Mouse (Mus musculus): Measurements from ENCODE around the gene Sim2.

Gene Sim2

DNA sequence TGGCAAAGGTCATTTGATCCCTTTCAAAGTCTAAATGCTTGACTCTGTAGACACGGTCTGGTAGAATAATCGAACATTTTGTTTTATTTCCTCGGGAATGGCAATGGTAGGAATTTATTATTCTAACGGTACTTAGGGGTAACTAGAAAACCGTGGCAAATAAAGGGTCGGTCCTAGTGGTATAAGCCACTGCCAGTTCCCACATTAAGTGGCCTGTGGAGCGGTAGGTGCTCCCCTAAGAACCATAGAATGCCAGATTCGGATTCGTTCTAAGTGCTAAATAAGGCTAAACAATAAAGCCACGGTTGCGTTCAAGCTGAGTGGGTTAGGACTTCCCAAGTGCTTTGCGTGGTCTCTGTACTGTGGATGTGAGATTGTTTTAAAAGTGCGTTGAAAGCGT lies 11.7 kb downstream of the Sim2 start:
- no peak for DNase-seq (ENCODE audit: low read depth)

DNA sequence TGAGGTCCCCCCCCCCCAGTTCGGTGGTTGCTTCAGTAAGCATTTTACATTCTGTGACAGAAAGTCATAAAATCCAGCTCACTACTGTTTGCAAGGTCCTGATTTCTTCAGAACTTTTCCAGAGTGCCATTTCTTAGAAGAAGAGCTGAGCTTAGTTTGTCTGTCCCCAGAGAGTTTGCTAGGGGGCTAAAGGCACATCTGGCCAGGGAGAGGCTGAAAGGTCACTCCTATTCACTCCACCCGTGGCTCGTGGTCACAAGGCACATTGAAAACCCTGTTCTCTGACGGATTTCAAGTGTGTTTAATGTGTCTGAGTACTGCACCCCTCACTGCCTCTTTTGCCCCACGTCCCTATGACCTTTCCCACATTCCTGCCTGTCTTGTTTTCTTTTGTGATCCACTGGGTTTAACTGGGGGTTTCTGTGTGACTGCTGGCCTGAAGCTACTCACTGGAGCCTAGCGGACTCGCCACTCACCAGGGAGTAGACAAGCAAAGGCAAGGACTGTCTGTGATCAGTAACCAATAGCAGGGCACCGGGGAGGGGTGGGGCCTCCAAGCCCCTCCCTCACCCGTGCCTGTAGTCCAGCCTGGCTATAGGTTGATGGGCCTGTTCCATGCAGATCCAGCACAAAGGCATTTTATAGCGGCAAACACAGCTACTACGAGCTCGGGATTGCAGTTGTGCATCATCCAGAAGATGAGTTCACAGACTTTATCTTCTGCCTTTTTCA lies 13.2 kb downstream of the Sim2 start:
- DNase-seq (ENCODE audit: low read depth), result peak; percentile 42

DNA sequence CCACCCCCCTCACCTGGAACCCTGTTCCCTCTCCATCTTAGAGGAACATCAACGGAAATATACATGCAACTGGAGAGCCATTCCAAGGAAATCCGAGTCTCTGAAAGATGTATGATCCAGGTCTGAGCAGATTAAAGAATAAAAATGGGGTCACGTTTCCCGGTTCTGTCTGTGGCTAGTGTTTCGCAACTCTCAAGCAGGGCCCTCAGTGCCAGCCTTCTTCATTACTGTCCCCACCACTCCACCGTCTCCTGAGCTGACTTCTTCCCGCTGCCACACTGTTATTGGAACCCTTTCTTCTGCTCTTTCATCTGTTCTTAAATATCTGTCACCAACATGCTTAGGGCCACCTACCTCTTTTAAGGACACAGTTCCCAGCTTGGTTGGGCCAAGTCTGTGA lies 28.4 kb downstream of the Sim2 start:
- DNase-seq (ENCODE audit: low read depth), result peak; percentile 52

GRCm38 (mm10) chr16:94114693-94115092 lies 30.0 kb downstream of the Sim2 start:
- peak; percentile 86 for DNase-seq (ENCODE audit: low read depth)

- no peak for DNase-seq (ENCODE audit: low read depth)
Observed at GRCm38 (mm10) chr16:94117333-94117732, 32.6 kb downstream of the Sim2 start.

GRCm38 (mm10) chr16:94118394-94118793 lies 33.7 kb downstream of the Sim2 start:
- no peak for DNase-seq (ENCODE audit: low read depth)

DNA sequence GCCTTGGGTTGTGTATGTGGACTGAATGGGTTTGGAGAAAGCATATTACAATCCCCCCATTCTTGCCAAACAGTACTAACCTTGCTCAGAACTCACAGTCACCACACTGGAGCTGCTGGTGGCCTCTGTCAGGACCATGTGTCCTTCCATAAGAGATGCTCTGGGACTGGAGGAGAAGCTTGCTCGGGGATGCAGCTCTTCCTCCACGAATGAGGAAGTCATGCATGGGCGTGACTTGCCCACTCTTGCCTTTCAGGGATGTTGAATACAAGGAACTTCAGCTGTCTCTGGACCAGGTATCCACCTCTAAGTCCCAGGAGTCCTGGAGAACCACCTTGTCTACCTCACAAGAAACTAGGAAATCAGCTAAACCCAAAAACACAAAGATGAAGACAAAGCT lies 37.6 kb downstream of the Sim2 start:
- DNase-seq (ENCODE audit: low read depth), result no peak

GRCm38 (mm10) chr16:94123247-94123646 lies 38.5 kb downstream of the Sim2 start:
- no peak for DNase-seq (ENCODE audit: low read depth)

DNA sequence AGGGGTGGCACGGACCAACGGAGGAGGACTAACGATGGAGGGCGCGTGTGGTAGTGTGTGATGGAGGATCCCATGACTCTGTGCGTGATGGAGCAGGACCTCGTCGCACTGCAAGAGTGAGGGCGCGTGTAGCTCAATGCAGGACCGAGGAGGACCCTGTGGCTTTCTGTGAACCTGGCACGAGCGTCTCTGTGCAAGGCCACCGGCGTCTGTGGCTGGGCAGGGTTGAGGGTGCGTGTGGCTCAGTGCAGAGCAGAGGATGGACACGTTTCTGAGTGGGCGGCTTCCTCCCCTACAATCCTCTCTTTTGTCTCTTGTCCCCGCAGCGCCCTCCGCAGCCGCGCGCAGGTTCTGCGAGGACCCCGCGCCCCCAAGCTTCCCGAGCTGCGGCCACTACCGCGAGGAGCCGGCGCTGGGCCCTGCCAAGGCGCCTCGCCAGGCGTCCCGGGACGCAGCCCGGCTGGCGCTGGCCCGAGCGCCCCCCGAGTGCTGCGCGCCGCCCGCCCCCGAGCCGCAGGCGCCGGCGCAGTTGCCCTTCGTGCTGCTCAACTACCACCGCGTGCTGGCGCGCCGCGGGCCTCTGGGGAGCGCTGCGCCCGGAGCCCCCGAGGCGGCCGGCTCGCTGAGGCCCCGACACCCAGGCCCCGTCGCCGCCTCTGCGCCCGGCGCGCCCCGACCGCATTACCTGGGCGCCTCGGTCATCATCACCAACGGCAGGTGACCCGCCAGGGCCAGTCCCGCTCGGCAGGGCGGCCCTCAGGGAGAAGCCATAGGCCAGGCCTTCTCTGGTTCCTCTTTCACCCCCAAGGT lies 40.6 kb downstream of the Sim2 start:
- no peak for DNase-seq (ENCODE audit: low read depth)

DNA sequence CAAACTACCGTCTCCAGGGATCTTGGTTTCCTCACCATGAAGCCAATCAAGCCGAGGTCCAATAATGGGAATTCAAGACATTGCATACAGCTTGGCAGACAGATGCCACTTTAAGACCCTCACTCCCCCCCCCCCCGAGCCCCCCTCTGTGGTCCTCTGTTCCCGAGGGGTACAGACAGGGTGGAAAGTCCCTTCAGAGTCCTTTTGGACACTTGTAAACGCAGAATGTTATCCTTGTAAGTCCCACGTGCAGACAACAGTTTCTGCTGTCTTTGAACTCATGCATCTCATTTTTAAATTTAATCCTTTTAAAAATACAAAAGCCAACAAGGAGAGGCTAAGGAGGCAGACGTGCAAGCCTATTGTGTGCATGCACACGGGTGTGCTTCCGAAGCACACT lies 41.5 kb downstream of the Sim2 start:
- no peak for DNase-seq (ENCODE audit: low read depth)

DNA sequence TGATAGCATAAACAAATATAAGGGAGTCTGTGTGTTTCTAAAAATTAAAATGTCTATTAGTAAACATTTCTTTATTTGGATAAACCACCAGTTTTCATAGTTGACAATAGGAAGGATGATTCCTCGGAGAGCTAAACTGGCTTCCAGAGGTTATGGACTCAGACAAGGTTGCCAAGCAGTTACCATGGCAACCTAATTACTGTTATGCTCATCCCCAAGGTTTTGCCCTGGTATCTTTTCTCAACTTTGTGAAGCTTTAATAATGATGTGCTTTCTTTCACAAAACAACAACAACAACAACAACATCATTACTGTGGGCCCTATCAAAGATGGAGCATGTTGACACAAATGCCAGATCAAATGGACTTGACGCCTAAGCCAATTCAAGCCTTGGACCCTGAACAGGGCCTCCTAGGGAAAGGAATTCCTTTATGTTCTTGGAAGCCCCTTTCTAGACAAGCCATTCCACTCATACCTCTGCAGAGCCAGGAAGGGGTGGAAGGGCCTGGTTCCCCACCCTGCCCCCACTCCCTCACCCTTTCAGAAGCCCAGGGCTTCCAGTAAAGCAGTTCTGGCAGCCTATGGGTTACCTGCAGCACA lies 43.6 kb downstream of the Sim2 start:
- DNase-seq (ENCODE audit: low read depth), result no peak

DNA sequence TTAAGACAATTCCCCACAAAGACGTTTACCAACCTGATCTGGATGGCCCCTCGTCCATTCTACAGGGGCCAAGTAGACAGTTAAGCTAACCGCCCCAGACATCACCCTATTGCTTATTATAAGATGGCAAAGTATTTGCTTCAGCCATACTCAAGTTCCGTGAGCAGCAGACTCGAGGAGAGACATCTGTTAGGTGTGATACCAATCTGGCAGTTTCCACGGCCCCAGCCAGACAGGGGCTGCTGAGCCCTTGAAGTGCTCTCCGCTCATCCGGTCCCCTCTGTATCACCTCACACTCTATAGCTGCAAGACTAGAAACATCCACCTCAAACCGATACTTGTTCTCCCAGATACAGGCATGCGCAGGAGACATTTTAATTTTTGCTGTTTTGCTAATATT lies 49.5 kb downstream of the Sim2 start:
- DNase-seq (ENCODE audit: low read depth), result no peak

DNA sequence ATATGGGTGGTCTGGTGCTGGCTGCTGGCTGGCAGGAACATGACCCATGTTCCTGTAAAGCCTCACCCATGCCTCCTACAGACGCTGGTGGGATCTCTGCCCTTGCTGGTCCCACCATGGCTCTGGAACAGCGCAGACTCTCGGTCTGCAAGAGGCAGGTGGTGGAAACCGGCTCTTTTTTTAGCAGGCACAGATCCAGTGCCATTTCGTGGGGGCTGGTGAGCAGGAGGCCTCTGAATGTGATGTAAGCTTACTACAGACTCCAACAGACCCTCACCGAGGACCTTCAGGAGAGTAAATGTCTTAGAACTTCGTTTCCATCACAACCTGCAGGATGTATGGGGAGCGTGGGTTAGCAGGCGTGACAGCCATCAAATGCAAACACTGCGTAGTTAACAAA lies 56.0 kb downstream of the Sim2 start:
- DNase-seq (ENCODE audit: low read depth), result no peak

- no peak for DNase-seq (ENCODE audit: low read depth)
Observed at GRCm38 (mm10) chr16:94143325-94143724, 58.6 kb downstream of the Sim2 start.

- peak; percentile 34 for DNase-seq (ENCODE audit: low read depth)
Observed at GRCm38 (mm10) chr16:94148139-94148538, 63.4 kb downstream of the Sim2 start.

- DNase-seq (ENCODE audit: low read depth), result peak; percentile 13
Observed at GRCm38 (mm10) chr16:94150125-94151103, 65.7 kb downstream of the Sim2 start.

DNA sequence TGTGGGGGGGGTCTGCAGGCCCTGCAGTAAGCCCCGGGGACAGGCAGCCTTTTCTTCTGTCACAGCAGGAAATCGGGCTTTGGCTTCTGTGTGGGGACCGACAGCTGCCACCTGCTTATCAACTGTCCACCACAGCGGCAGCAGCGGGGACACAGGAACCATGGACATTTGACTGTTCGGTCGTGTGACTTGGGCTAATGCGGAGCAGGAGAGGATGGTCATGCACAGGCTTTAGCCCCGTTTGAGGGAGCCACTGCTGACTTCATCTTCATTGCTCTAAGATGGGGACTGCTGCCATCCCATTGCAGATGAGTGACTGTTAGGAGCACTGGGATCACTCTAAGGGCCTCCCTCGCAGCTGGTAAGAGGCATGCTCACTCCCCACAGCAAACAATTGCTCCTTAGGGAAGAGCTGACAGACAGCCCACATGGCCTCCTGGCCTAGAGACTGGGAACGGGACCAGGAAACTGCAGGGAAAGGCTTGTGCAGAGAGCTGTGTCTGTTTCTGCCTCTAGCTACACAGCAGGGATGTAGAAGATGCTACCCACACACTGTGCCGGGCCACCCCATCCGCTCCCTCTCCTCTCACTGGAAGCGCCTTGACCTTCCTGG lies 70.4 kb downstream of the Sim2 start:
- no peak for DNase-seq (ENCODE audit: low read depth)

DNA sequence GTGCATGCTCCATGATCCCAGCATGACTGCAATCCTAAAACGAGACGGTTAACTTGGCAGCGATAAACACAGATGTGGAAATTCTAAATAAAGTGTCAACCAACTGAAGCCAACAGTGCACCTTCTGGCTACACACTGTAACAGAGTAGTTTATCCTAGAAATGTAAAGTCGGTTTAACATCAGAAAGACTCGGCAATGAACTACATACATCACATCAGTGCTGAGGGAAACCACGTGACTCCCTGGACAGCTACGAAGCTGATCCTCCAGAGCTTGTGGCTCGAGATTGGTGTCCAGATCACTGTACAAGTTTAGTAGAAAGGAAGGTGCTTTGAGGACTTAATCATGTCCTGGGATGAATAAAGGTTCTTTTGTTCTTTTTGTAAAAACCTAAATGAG lies 73.1 kb downstream of the Sim2 start:
- DNase-seq (ENCODE audit: low read depth), result no peak

DNA sequence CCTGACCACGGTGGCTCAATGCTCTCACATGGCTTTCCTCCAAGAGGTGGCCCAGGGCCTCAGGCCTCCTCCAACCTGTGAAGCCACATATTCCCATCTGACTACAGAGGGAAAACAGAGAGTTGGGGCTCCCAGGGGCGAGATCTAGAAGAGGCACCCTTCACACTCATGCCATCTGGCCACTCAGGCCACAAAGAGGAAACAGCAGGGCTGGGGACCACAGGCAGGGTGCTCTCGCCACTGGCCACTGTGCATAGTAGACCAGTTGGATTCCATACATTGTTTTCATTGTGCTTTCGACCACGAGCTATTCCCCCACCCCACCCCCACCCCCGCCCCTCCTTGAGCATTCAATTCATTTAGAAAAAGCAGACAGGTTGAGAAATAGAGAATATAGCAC lies 77.3 kb downstream of the Sim2 start:
- DNase-seq (ENCODE audit: low read depth), result peak; percentile 57

- no peak for DNase-seq (ENCODE audit: low read depth)
Observed at GRCm38 (mm10) chr16:94163051-94163450, 78.3 kb downstream of the Sim2 start.

GRCm38 (mm10) chr16:94164236-94164635 lies 79.5 kb downstream of the Sim2 start:
- DNase-seq (ENCODE audit: low read depth), result no peak

GRCm38 (mm10) chr16:94164978-94165377 lies 80.2 kb downstream of the Sim2 start:
- DNase-seq (ENCODE audit: low read depth), result no peak
